Mouse (Mus musculus) liver, embryonic 16.5 days (tissue): ENCODE measurements around the gene Tjp3. TPM values are rescaled to one million over a fixed set of nuclear protein-coding genes. Genes with fewer than 3 reads are reported as not detected.

Source experiments
- ATAC-seq: fragments of 200-750 bp; cut with Nextera tagmentation; 2 replicates; pipeline ENCODE4 v1.8.0; 2017; ENCODE audit warnings: low read depth, mild to moderate bottlenecking, moderate number of reproducible peaks, moderate library complexity
- H3K27ac ChIP-seq: fragments of 300-500 bp; sonication (generic); 2 replicates; pipeline ENCODE4 v1.5.1; 2014; ENCODE audit warnings: mild to moderate bottlenecking, low read length
- H3K27me3 ChIP-seq: fragments of 300-500 bp; sonication (generic); 2 replicates; pipeline ENCODE4 v1.6.1; 2014; ENCODE audit warnings: low read depth, low read length, mixed read lengths; ENCODE audit not compliant: control insufficient read depth, insufficient read depth
- H3K36me3 ChIP-seq: fragments of 300-500 bp; sonication (generic); 2 replicates; pipeline ENCODE4 v1.6.1; 2014; ENCODE audit warnings: mild to moderate bottlenecking; ENCODE audit not compliant: control insufficient read depth, insufficient read depth
- H3K4me1 ChIP-seq: fragments of 300-500 bp; sonication (generic); 2 replicates; pipeline ENCODE4 v1.6.1; 2014; ENCODE audit warnings: low read depth, low read length, mixed read lengths; ENCODE audit not compliant: control insufficient read depth
- H3K4me2 ChIP-seq: fragments of 300-500 bp; sonication (generic); 2 replicates; pipeline ENCODE4 v1.6.1; 2014; ENCODE audit warnings: low read depth, low read length, mixed read lengths
- H3K4me3 ChIP-seq: fragments of 300-500 bp; sonication (generic); 2 replicates; pipeline ENCODE4 v1.5.1; 2014; ENCODE audit warnings: low read depth, mild to moderate bottlenecking, low read length
- H3K9ac ChIP-seq: fragments of 300-500 bp; sonication (generic); 2 replicates; pipeline ENCODE4 v1.6.1; 2014; ENCODE audit warnings: low read depth, low read length
- H3K9me3 ChIP-seq: fragments of 300-500 bp; sonication (generic); replicated peaks from 2 replicates; pipeline ENCODE4 v1.6.1; 2016; ENCODE audit warnings: low read length; ENCODE audit not compliant: control insufficient read depth
- WGBS: fragments of 180-500 bp; shearing (Covaris S2); extraction: QIAGEN DNeasy Blood & Tissue Kit; methylation state at CpG from one replicate; pipeline ENCODE4 v1.1.7; 2014; ENCODE audit not compliant: insufficient replicate concordance; 5-methylcytosine and 5-hydroxymethylcytosine counted together
- polyA plus RNA-seq: library from polyadenylated mRNA; unstranded; fragments of >200 nt; fragmentation: Nextera tagmentation; extraction: Ambion mirVana; gene quantifications from 2 replicates; pipeline ENCODE4 v1.2.1, GENCODE M21; 2015

The Tjp3 gene
- polyA plus RNA-seq, 1 experiment from 2014 or later: 1.4 TPM

- WGBS: 91% methylated on average over 13 of the region's 13 CpGs
- no peak overlapping the region for H3K4me3 ChIP-seq
- H3K27me3 ChIP-seq: no peaks in the 10 kb centered on the region
- no peak for ATAC-seq
- no peaks in the 10 kb centered on the region for H3K9me3 ChIP-seq
- no peak overlapping the region for H3K9ac ChIP-seq
- H3K4me1 ChIP-seq: peaks cover 19% of the 10 kb centered on the region
- no peak overlapping the region for H3K4me2 ChIP-seq
- H3K36me3 ChIP-seq: peaks cover 16% of the 10 kb centered on the region
- no peak overlapping the region for H3K27ac ChIP-seq
Measured at GRCm38 (mm10) chr10:81313581-81313980, 22.2 kb upstream of the Tjp3 start.

GRCm38 (mm10) chr10:81309571-81309970, 18.2 kb upstream of the Tjp3 start:
- Histone ChIP-seq H3K9ac (no peak overlapping the region), H3K9me3 (no peaks in the 10 kb centered on the region), H3K27ac (no peak overlapping the region), H3K36me3 (peaks cover 31% of the 10 kb centered on the region), H3K4me1 (peaks cover 6% of the 10 kb centered on the region), H3K4me3 (no peak overlapping the region), H3K4me2 (no peak overlapping the region), H3K27me3 (no peaks in the 10 kb centered on the region)
- ATAC-seq: no peak
- 72% methylated on average over 5 of the region's 5 CpGs for WGBS

- no peak overlapping the region for H3K27ac ChIP-seq
- H3K9me3 ChIP-seq: no peaks in the 10 kb centered on the region
- H3K27me3 ChIP-seq: no peaks in the 10 kb centered on the region
- 83% methylated on average over 21 of the region's 21 CpGs for WGBS
- no peak overlapping the region for H3K4me2 ChIP-seq
- peaks cover 25% of the 10 kb centered on the region for H3K36me3 ChIP-seq
- no peak overlapping the region for H3K4me3 ChIP-seq
- no peak overlapping the region for H3K9ac ChIP-seq
- peaks cover 30% of the 10 kb centered on the region for H3K4me1 ChIP-seq
- ATAC-seq: no peak
Measured at GRCm38 (mm10) chr10:81306837-81307682, 15.7 kb upstream of the Tjp3 start.

- 81% methylated on average over 12 of the region's 12 CpGs for WGBS
- Histone ChIP-seq H3K27ac (no peak overlapping the region), H3K4me1 (peaks cover 39% of the 10 kb centered on the region), H3K4me3 (no peak overlapping the region), H3K27me3 (no peaks in the 10 kb centered on the region), H3K36me3 (peaks cover 25% of the 10 kb centered on the region), H3K4me2 (no peak overlapping the region), H3K9me3 (no peaks in the 10 kb centered on the region), H3K9ac (no peak overlapping the region)
- no peak for ATAC-seq
Measured at GRCm38 (mm10) chr10:81306173-81306668, 14.8 kb upstream of the Tjp3 start.

- no peak for ATAC-seq
- H3K4me2 ChIP-seq: no peak overlapping the region
- WGBS: 84% methylated on average over 14 of the region's 14 CpGs
- peaks cover 44% of the 10 kb centered on the region for H3K4me1 ChIP-seq
- H3K36me3 ChIP-seq: peaks cover 25% of the 10 kb centered on the region
- no peak overlapping the region for H3K9ac ChIP-seq
- no peaks in the 10 kb centered on the region for H3K27me3 ChIP-seq
- no peak overlapping the region for H3K27ac ChIP-seq
- no peaks in the 10 kb centered on the region for H3K9me3 ChIP-seq
- no peak overlapping the region for H3K4me3 ChIP-seq
Measured at GRCm38 (mm10) chr10:81305663-81306062, 14.3 kb upstream of the Tjp3 start.

GRCm38 (mm10) chr10:81304597-81305238, 13.3 kb upstream of the Tjp3 start:
- Histone ChIP-seq H3K4me2 (no peak overlapping the region), H3K9me3 (no peaks in the 10 kb centered on the region), H3K27ac (no peak overlapping the region), H3K36me3 (peaks cover 25% of the 10 kb centered on the region), H3K27me3 (no peaks in the 10 kb centered on the region), H3K4me1 (peaks cover 53% of the 10 kb centered on the region), H3K4me3 (no peak overlapping the region), H3K9ac (no peak overlapping the region)
- peak; percentile 10; the same call in 1 of the 2 replicates for ATAC-seq
- WGBS: 16% methylated on average over 6 of the region's 9 CpGs

- Histone ChIP-seq H3K36me3 (peaks cover 18% of the 10 kb centered on the region), H3K27me3 (no peaks in the 10 kb centered on the region), H3K27ac (no peak overlapping the region), H3K9ac (no peak overlapping the region), H3K4me3 (no peak overlapping the region), H3K4me1 (peaks cover 62% of the 10 kb centered on the region), H3K4me2 (no peak overlapping the region), H3K9me3 (no peaks in the 10 kb centered on the region)
- 34% methylated on average over 7 of the region's 7 CpGs for WGBS
- ATAC-seq: no peak
Measured at GRCm38 (mm10) chr10:81303761-81304160, 12.4 kb upstream of the Tjp3 start.

GRCm38 (mm10) chr10:81303258-81303657, 11.9 kb upstream of the Tjp3 start:
- no peak overlapping the region for H3K27ac ChIP-seq
- peaks cover 67% of the 10 kb centered on the region for H3K4me1 ChIP-seq
- 0 out of 2 replicates have a peak overlapping the region, but pooled peaks have one; percentile 24 for H3K4me2 ChIP-seq
- no peak for ATAC-seq
- H3K4me3 ChIP-seq: no peak overlapping the region
- no peaks in the 10 kb centered on the region for H3K27me3 ChIP-seq
- peaks cover 17% of the 10 kb centered on the region for H3K36me3 ChIP-seq
- no peak overlapping the region for H3K9ac ChIP-seq
- no peaks in the 10 kb centered on the region for H3K9me3 ChIP-seq
- 30% methylated on average over 10 of the region's 10 CpGs for WGBS

- Histone ChIP-seq H3K9me3 (no peaks in the 10 kb centered on the region), H3K27me3 (no peaks in the 10 kb centered on the region), H3K4me1 (peaks cover 72% of the 10 kb centered on the region), H3K4me2 (peak overlapping the region; percentile 24; the same call in 1 of the 2 replicates), H3K27ac (peak overlapping the region; percentile 4; the same call in 1 of the 2 replicates), H3K4me3 (no peak overlapping the region), H3K9ac (0 out of 2 replicates have a peak overlapping the region, but pooled peaks have one; percentile 29), H3K36me3 (peaks cover 14% of the 10 kb centered on the region)
- no peak for ATAC-seq
- WGBS: 14% methylated on average over 14 of the region's 14 CpGs
Measured at GRCm38 (mm10) chr10:81302781-81303218, 11.4 kb upstream of the Tjp3 start.
